Mouse (Mus musculus): ENCODE measurements around the gene Frmd8. TPM values are rescaled to one million over a fixed set of nuclear protein-coding genes. Genes with fewer than 3 reads are reported as not detected.
"Not testable (repeated sequence)": the region's sequence is repeated elsewhere in the genome, so short reads cannot be mapped to it uniquely, and the experiment has no call there.

The Frmd8 gene
- polyA plus RNA-seq, 1 experiment from 2014 or later: 26.9 TPM

DNA sequence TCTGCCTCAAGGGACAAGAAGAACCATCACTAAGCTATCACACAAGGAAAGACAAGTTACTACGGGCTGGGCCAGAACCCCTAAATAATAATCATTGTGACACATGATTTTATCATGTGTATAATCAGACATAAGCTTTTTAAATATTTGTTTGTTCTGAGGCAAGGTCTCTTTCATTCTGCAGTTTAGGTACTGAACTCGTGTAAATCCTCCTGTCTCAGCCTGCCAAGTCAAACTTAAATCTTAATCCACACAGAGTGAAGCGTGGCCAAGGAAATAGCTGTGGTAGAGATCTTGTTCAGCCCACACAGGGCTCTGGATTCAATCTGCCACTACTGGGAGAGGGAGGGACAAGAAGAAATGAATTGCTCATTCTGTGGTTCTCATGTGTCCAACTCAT lies 32.2 kb upstream of the Frmd8 start:
- H3K27me3 ChIP-seq (replicated peaks): no peaks in the 10 kb centered on the region
- no peak overlapping the region for H3K9ac ChIP-seq
- H3K9me3 ChIP-seq: no peaks in the 10 kb centered on the region
- peaks cover 16% of the 10 kb centered on the region for H3K4me1 ChIP-seq (replicated peaks)
- H3K4me3 ChIP-seq (replicated peaks): no peak overlapping the region
- no peak overlapping the region for H3K4me2 ChIP-seq (replicated peaks)
- peaks cover 40% of the 10 kb centered on the region for H3K36me3 ChIP-seq
- ATAC-seq: no peak
- H3K27ac ChIP-seq: no peak overlapping the region
- 77% methylated on average over 3 of the region's 3 CpGs for WGBS

DNA sequence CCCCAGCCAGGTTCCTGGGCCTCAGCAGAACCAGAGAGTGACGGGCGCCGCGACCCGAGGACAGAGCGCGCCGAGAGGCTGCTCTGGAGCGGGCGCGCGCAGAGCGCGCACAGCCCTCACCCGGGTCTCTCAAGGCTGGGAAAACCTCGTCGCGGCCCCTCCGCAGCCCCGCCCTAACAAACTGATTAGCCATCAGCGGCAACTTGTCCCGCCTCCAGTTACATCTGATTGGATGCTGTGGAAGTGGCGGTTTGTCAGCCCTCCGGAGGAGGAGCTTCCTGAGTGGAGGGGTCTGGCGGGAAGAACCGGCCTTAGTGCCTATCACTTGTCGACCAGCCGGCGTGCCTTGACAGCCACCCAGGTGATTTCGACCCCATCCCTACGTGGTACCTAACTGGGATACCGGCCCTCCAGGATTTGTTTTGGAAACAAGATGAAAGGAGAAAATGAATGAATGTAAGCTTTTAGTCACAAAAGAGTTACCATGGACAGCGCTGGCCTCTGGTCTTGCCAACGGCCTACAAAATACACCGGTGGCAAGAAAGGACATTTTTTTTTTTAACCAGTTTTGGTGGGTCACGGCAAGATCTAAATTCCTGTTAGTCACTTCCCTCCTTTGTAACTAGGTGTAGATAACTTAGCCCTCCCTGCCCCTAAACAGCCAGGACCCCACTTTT lies 19.1 kb upstream of the Frmd8 start, which contains the start of gene Tigd3:
Tigd3 (minus strand) TSS at position 148 of the 677 bp plus-strand sequence.
- no peaks in the 10 kb centered on the region for H3K9me3 ChIP-seq
- peaks cover 13% of the 10 kb centered on the region for H3K36me3 ChIP-seq
- no peaks in the 10 kb centered on the region for H3K27me3 ChIP-seq (replicated peaks)
- H3K4me2 ChIP-seq (replicated peaks): peak within 1 kb of the TSS; percentile 95
- peak within 1 kb of the TSS; percentile 82 for H3K9ac ChIP-seq
- H3K4me1 ChIP-seq (replicated peaks): peaks cover 6% of the 10 kb centered on the region; the same call in 1 of the 2 replicates
- 2% methylated on average over 36 of the region's 36 CpGs for WGBS
- peak within 1 kb of the TSS; percentile 62; the same call in 1 of the 2 replicates for H3K27ac ChIP-seq
- ATAC-seq: peak; percentile 98
- peak within 1 kb of the TSS; percentile 62 for H3K4me3 ChIP-seq (replicated peaks)

DNA sequence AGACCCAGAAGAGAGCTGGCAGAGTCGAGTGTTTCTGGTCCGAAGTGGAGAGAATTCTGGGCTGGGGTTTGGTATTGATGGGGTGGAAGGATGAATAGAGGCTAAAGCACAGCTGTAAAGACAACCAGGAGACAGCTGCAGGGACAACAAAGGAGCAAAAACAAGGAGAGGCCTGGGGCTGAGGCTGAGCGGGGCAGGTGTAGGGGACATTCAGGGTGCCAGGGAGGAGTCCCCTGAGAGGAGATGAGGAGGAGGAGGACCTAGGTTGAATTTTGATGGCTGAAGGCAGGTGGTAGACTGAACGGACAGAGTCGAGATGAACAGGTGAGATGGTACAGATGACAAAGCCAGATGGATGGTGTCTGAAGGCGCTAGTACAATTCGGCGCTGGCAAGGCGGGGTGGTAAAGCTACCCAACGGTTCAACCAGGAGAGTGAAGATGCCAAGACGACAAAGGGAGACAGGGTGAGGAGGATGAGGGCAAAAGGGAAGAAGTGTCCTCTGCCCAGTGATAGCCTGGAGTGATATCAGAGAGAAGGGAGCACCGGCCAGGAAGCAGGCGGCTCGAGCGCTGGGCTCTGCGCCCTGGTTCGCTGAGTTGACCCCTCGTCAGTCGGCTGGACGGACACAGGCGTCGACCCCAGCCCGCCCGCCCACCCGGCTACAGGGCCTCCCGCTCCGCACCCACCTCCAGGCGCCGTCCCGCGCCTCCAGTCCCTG lies 18.4 kb upstream of the Frmd8 start:
- Histone ChIP-seq H3K27ac (peak overlapping the region; percentile 62; the same call in 1 of the 2 replicates), H3K4me1 (replicated peaks) (peaks cover 6% of the 10 kb centered on the region; the same call in 1 of the 2 replicates), H3K9ac (peak overlapping the region; percentile 82), H3K27me3 (replicated peaks) (no peaks in the 10 kb centered on the region), H3K4me3 (replicated peaks) (peak overlapping the region; percentile 62), H3K9me3 (no peaks in the 10 kb centered on the region), H3K4me2 (replicated peaks) (peak overlapping the region; percentile 95), H3K36me3 (peaks cover 9% of the 10 kb centered on the region)
- 10% methylated on average over 29 of the region's 31 CpGs for WGBS
- ATAC-seq: peak; percentile 54

DNA sequence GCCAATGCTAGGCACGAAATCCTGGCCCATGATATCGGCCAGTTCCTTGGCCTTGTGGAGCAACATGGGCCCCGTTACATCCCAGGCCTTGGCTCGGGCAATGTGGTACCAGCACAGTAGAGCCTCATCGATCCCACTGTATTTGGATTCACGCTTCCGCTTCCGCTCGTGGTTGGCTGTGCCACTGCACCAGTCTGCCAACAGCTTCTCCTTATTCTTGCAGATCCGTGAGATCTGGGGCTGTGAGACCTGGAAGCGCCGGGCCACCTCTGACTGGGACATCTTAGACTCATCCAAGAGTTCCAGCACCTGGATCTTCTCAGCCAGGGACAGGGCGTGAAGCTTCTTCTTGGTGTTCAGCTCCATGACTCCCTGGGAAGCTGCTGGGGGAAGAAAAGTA lies 17.7 kb upstream of the Frmd8 start:
- peaks cover 6% of the 10 kb centered on the region; the same call in 1 of the 2 replicates for H3K4me1 ChIP-seq (replicated peaks)
- WGBS: 94% methylated on average over 13 of the region's 13 CpGs

DNA sequence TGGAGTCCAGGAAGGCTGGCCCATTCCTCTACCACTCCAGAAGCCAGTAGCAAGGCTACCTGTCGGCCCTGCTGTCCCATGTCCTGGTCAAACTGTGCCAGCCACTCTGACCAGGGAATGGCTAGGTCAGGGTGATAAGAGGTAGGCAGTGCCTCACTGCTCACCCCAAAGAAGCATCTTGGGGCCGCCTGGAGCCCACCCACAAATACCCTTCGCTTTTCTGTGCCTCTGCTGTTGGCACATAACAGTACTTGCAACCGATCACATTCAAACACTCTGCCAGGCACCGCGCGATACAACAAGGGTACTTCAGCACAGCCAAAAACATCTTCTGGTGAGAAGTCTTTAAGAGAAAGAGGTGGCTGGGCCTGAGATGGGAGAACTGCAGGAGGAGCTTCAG lies 17.2 kb upstream of the Frmd8 start:
- H3K4me2 ChIP-seq (replicated peaks): no peak overlapping the region
- ATAC-seq: no peak
- H3K36me3 ChIP-seq: peaks cover 5% of the 10 kb centered on the region
- 95% methylated on average over 7 of the region's 7 CpGs for WGBS
- no peak overlapping the region for H3K9ac ChIP-seq
- H3K27me3 ChIP-seq (replicated peaks): no peaks in the 10 kb centered on the region
- no peaks in the 10 kb centered on the region for H3K9me3 ChIP-seq
- H3K4me1 ChIP-seq (replicated peaks): peaks cover 6% of the 10 kb centered on the region; the same call in 1 of the 2 replicates
- no peak overlapping the region for H3K4me3 ChIP-seq (replicated peaks)
- no peak overlapping the region for H3K27ac ChIP-seq

More for the DNA sequence above, 17.7 kb upstream of the Frmd8 start:
- Histone ChIP-seq H3K9ac (peak overlapping the region; percentile 82; the same call in 1 of the 2 replicates), H3K4me3 (replicated peaks) (peak overlapping the region; percentile 62; the same call in 1 of the 2 replicates), H3K27me3 (replicated peaks) (no peaks in the 10 kb centered on the region), H3K36me3 (peaks cover 5% of the 10 kb centered on the region), H3K27ac (no peak overlapping the region), H3K4me2 (replicated peaks) (0 out of 2 replicates have a peak overlapping the region, but pooled peaks have one; percentile 95), H3K9me3 (no peaks in the 10 kb centered on the region)
- no peak for ATAC-seq

DNA sequence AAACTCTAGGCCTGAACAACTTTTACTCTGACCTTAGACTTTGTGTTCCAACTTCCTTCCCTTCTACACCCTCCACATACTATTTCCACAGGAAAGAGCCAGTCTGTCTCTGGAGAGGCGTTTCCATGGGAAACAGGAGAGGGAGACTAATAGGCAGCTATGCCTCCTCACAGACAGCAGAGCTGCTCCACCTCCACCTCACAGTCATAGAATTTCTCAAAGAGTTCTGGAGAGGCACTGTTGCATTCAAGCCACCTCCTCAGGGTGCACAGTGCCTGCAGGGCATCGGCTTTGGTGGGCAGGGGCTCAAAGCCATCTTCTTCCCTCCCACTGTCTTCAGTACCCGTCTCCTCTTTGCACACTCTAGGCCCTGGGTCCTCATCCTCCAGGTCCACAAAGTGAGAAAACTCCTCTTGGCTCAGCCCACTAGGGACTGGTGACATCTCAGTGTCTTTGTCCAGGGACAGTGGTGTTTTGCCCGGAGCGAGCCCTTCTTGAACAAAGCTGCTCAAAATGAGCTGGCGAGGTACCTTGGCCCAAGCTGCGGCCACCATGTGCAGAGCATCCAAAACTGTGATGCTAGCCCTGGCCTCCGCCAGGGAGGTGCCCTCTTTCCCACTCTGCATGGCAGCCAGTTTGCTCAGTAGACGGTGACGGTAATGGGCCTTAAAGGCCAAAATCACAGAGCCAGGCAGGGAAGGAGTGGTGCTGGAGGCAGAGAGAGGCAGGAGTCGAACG lies 16.6 kb upstream of the Frmd8 start:
- H3K4me2 ChIP-seq (replicated peaks): no peak overlapping the region

DNA sequence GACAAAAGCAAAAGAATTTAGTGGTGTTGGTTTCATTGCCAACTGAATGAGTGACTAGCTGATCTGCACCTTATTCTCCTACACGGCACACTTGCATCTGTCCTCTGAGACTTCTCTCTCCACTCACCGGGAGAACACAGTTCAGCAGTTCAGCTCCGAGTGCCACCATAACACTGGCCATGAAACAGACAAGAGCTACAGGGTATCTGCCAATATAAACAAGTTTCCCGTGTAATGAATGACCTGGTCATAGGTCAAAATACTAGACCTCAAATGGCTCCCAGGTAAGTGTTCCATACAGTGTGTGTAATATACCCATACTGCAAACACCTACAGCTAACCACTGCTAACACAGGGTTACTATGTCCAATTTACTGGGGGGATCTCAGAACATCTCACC lies 14.1 kb upstream of the Frmd8 start:
- no peak overlapping the region for H3K4me2 ChIP-seq (replicated peaks)
- H3K9ac ChIP-seq: no peak overlapping the region
- H3K4me1 ChIP-seq (replicated peaks): peaks cover 6% of the 10 kb centered on the region; the same call in 1 of the 2 replicates
- no peak overlapping the region for H3K4me3 ChIP-seq (replicated peaks)
- ATAC-seq: no peak
- H3K9me3 ChIP-seq: no peaks in the 10 kb centered on the region
- WGBS: 47% methylated on average over 4 of the region's 4 CpGs
- no peaks in the 10 kb centered on the region; the same call in 1 of the 2 replicates for H3K36me3 ChIP-seq
- H3K27ac ChIP-seq: no peak overlapping the region
- no peaks in the 10 kb centered on the region for H3K27me3 ChIP-seq (replicated peaks)

More for the DNA sequence above, 16.6 kb upstream of the Frmd8 start:
- ATAC-seq: no peak
- peaks cover 3% of the 10 kb centered on the region for H3K36me3 ChIP-seq
- no peak overlapping the region for H3K9ac ChIP-seq
- no peaks in the 10 kb centered on the region for H3K27me3 ChIP-seq (replicated peaks)
- H3K9me3 ChIP-seq: no peaks in the 10 kb centered on the region
- peaks cover 6% of the 10 kb centered on the region; the same call in 1 of the 2 replicates for H3K4me1 ChIP-seq (replicated peaks)
- no peak overlapping the region for H3K4me3 ChIP-seq (replicated peaks)
- 95% methylated on average over 12 of the region's 12 CpGs for WGBS
- no peak overlapping the region for H3K27ac ChIP-seq

DNA sequence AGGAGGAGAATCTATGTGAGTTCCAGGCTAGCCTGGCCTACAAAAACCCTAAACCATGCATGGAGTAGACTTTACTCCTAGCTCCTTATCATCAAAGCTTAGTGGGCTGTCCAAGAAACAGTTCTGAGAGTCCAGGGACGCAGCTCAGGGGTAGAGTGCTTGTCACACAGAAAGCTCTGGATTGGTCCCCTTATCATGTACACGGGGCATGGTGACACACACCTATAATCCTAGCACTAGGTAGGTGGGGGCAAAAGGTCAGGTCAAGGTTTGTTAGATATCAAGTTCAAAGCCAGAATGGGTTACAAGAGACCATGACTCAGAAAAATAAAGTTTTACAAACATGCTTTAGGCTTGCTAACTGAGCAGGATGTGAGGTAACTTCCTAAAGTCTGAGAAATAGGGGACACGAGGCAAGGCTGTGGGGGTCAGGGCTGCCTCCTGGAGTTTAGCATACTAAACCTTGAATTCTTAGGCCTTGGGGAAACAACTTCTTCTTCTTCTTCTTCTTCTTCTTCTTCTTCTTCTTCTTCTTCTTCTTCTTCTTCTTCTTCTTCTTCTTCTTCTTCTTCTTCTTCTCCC lies 12.3 kb upstream of the Frmd8 start:
- 60% methylated on average over 3 of the region's 3 CpGs for WGBS
- Histone ChIP-seq H3K36me3 (no peaks in the 10 kb centered on the region; the same call in 1 of the 2 replicates), H3K4me1 (replicated peaks) (no peaks in the 10 kb centered on the region; the same call in 1 of the 2 replicates), H3K27me3 (replicated peaks) (no peaks in the 10 kb centered on the region), H3K4me2 (replicated peaks) (no peak overlapping the region), H3K9me3 (no peaks in the 10 kb centered on the region), H3K4me3 (replicated peaks) (no peak overlapping the region), H3K9ac (no peak overlapping the region), H3K27ac (no peak overlapping the region)
- ATAC-seq: peak; percentile 35; the same call in 1 of the 2 replicates

DNA sequence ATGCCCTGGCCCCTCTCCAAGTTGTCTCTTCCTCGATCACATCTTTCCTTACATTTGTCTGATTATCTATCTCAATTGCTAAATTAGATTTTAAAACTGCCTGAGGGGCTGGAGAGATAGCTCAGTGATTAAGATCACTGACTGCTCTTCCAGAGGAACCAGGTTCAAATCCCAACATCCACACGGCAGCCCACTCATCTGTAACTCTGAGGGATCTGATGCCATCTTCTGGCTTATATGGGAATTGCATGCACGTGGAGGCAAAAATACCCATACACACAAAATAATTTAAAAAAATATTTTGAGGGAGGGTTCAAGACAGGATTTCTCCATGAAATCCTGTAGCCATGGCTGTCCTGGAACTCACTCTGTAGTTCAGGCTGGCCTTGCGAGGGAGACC lies 10.8 kb upstream of the Frmd8 start:
- no peak overlapping the region for H3K9ac ChIP-seq
- WGBS: 63% methylated on average over 4 of the region's 4 CpGs
- no peaks in the 10 kb centered on the region for H3K9me3 ChIP-seq
- no peaks in the 10 kb centered on the region for H3K27me3 ChIP-seq (replicated peaks)
- no peaks in the 10 kb centered on the region for H3K36me3 ChIP-seq
- no peak overlapping the region for H3K4me3 ChIP-seq (replicated peaks)
- H3K27ac ChIP-seq: no peak overlapping the region
- no peak overlapping the region for H3K4me2 ChIP-seq (replicated peaks)
- ATAC-seq: no peak
- no peaks in the 10 kb centered on the region; the same call in 1 of the 2 replicates for H3K4me1 ChIP-seq (replicated peaks)

DNA sequence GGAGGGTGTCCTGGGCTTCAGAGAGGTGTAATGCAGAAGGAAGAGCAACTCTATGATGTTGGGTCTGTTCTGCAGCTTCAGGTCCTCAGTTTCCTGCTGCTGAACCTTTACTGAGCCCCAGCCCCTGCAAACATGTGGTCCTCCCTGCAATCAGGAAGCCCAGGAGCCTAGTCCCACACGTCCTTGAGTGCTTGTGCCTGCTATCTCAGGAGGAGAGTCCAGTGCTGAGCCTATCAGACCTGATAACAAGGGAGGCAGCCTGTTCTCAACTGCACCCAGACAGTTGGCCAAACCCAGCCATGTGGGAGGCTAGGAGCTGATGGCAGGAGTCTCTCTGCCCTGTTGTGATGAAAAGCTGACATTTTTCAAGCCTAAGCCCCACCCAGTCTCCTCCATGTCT lies 8.9 kb upstream of the Frmd8 start:
- ATAC-seq: peak; percentile 68
- no peak overlapping the region for H3K27ac ChIP-seq
- H3K4me2 ChIP-seq (replicated peaks): no peak overlapping the region
- WGBS: 14% methylated on average over 1 of the region's 1 CpGs
- no peaks in the 10 kb centered on the region for H3K27me3 ChIP-seq (replicated peaks)
- no peaks in the 10 kb centered on the region for H3K36me3 ChIP-seq
- H3K9me3 ChIP-seq: no peaks in the 10 kb centered on the region
- H3K9ac ChIP-seq: no peak overlapping the region
- H3K4me3 ChIP-seq (replicated peaks): no peak overlapping the region
- H3K4me1 ChIP-seq (replicated peaks): no peaks in the 10 kb centered on the region; the same call in 1 of the 2 replicates

DNA sequence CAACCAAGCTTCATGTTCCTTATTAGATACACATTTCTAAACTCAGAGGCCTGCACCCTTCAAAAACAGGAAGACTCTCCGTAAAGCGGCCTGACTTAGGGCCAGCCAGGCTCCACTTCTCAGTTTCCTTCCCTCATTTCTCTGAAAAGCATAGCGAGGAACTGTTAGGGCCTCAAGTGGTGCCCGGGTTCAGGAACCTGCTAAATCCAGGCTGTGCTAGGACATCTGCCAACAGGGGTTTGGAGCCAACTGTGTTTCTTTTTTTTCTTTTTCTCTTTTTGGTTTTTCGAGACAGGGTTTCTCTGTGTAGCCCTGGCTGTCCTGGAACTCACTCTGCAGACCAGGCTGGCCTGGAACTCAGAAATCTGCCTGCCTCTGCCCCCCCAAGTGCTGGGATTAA lies 7.0 kb upstream of the Frmd8 start:
- not testable (repeated sequence) for ATAC-seq; H3K4me3 ChIP-seq (replicated peaks); H3K9me3 ChIP-seq; H3K27ac ChIP-seq; H3K27me3 ChIP-seq (replicated peaks); H3K36me3 ChIP-seq; H3K4me2 ChIP-seq (replicated peaks); H3K9ac ChIP-seq; H3K4me1 ChIP-seq (replicated peaks)
- 89% methylated on average over 5 of the region's 5 CpGs for WGBS
